Mouse (Mus musculus) frontal cortex, adult 2 months (tissue): ENCODE measurements around the gene Utf1. TPM values are rescaled to one million over a fixed set of nuclear protein-coding genes. Genes with fewer than 3 reads are reported as not detected.

ENCODE experiments used
- DNase-seq, 2 experiments: peaks; one replicate each; pipeline ENCODE4 v3.0.0; 2022; ENCODE audit warnings: low spot score in 1 of 2; ENCODE audit errors: extremely low spot score in 1 of 2
- polyA plus RNA-seq: library from polyadenylated mRNA; depleted of rRNA; stranded (reverse); fragments of >200 nt; gene quantifications from 2 replicates; pipeline ENCODE4 v1.2.3, GENCODE M21; 2012

Utf1 gene
- polyA plus RNA-seq, 1 experiment: 0.18 TPM

DNA sequence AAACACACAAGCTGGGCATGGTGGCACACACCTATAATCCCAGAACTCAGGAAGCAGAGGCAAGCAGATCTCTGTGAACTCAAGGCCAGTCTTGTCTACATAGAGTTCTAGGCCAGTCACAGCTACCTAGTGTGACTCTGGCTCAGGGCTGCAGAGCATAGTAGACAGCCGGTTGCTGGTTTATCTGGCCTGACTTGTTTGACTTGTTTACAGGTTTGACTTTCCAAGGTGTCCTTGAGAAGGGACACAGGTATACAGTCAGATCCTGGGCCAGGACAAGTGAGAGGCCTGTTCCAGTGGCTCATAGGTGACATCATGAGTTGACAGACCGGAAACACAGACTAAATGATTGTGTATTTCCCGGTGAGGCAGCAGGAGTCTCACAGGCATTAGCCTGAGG is 6.5 kb upstream of the Utf1 start:
- no peak for DNase-seq

DNA sequence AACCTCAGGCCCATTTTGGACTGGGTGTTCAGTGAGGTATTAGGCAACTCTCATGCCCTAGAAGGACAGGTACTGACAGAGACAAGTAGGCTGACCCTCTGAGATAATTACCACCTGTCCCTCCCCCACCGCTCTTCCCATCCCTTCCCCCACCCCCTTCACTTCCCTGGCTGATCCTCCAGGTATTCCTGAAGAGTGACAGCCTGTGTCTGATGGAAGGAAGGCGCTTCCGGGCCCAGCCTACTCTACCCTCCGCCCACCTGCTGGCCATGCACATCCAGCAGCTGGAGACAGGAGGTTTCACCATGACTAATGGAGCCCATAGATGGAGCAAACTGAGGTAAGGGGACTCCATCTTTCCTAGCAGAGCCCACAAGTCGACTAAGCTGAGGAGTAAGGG is 5.8 kb upstream of the Utf1 start:
- DNase-seq: no peak

DNA sequence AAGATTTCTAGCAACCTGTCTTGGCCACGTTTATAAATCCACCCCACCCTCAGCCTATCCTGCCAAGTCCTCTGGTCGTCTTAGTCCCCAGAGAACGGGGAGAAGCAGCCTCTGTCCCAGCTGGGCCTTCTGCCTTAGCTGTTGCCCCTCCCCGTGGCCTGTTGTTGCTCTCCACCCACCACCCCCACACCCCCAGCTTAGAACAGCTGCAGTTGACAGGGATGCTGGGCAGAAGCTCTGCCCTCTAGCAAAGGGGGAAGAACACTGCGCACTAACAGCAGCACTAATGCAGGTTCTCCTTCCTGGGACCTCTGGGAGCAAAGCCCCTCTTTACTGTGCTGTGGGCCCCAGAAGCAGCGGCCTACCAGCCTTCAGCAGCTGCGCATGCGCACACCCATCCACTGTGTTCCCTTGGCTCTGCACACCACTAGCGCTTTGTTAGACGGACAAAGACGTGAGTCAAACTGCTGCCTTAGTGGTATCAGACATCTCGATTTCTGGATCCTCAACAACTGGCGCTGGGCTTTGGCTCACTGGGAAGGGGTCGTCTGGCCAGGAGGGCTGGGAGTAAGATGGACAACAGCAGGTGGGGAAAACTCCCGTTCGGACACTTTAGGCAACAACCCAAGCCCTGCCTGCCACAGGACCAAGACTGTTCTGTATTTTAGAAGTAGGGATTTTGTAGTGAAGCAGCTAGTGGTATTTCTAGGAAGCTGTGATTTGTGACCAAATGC is 2.9 kb upstream of the Utf1 start:
- no peak for DNase-seq

GRCm38 (mm10) chr7:139944291-139945240 is 977 bp downstream of the Utf1 start:
- no peak for DNase-seq

- DNase-seq: no peak
Observed at GRCm38 (mm10) chr7:139945516-139945915, 1.9 kb downstream of the Utf1 start.

DNA sequence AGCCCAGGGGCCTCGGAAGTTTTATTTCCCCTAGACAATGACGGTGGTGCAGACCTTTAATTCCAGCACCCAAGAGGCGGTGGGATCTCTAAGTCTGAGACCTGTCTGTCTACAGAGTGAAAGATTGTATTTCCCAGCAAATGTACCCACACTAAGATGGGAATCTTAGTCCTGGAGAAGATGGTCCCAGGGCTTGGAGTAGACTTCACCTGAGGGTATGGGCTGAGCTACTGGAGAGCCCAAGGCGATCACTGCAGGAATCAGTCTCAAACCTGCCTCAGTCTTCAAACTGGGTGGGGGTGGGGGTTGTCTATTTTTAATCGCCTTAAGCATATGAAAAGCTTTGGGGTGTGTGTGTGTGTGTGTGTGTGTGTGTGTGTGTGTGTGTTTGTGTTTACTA is 2.4 kb downstream of the Utf1 start:
- DNase-seq: no peak

DNA sequence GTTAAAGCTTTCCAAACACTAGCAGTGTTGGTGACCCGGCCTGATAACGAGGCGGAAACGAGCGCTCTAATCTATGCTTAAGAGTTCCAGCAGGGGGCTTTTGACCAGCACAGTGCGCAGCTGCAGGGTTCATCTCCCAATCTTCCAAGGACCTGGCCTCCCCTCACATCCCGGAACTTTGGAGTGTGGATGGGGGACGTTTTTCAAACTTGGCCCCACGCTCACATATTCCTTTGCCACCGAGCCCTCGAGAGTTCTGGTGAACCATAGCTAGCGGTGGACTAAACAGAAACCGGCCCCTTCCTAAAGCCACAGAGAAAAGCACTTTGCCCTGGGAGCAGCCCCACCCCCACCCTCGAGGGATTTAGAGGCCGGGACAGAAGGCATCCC is 6.3 kb downstream of the Utf1 start:
- DNase-seq: no peak

DNA sequence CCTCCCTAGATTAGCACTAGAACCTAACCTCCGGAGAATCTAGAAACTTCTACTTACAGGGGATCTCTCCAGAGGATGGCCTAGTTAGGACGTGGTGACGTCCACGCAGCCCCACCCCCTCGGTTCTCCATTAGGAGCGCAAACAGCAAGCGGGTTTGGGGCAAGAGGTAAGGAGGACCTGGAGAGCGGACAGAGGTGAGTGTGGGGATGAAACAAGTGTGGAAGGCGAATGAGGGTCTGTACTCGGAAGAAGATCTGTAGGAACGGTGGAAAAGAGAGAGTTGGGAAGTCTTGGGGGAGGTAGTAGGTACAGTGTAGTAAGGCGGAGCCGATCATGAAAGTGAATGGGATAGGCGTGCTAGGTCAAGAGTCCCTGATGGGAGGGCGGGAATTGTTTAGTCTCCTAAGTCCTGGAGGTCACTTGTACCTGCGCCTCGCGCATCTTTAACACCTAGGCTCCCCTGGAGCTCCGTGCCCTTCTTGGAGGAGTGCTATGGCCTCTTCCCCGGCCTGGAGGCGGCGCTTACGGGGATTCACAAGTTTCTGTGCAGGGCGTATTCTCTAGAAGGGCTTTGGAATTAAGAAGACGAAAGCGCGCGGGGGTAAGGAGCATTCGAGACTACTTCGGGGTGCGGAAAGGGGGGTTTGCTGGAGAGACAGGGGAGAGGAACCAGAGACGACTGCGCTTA is 6.8 kb downstream of the Utf1 start:
- no peak for DNase-seq

DNA sequence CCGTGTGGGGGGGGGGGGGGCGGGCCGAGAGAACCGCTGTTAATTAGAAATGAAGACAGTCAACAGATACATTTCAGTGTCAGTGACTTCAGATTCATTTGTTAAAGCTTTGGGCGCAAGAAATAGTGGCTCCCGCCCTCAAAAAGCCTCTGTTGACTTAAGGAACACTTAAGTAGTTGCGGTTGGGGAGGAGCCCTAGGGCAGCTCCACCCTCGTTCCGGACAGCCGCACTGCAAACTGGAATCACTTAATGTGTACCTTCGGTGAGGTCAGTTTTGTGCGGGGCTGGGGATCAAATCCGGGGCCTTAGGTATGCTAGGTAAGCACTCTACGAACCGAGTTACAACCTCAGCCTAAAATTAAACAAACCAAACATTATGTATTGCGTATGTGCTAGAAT is 7.5 kb downstream of the Utf1 start:
- no peak for DNase-seq

DNA sequence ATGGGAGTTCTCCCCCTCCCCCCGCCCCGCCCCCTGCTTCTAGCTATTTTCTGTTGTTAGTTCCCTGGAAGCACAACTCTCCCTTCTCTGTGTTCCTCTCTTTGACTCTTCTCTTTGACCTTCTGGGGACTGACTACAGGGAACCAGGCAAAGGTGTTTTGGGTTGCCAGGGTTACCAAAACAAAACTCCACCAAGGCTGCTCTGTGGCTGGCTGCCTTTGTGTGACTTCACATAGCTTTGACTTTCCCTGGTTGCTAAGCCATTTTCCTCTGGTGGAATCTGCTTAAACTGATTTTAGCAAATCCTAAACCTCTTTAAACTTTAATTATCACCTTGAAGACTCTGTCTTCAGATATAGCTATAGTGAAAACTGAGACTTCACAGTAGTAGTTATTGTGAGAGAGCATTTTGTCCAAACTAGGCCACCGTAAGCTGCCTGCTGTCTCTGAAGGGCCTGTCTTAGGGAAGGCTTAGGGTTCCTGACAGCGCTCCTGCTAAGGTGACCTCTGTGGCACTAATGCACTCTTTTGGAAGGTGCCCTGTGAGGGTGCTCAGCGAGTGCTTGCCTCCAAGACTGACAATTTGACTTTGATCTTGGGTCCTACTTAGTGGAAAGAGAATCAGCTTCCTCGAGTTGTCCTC is 8.5 kb downstream of the Utf1 start:
- no peak for DNase-seq

- no peak for DNase-seq
Observed at GRCm38 (mm10) chr7:139955505-139955904, 11.9 kb downstream of the Utf1 start.

DNA sequence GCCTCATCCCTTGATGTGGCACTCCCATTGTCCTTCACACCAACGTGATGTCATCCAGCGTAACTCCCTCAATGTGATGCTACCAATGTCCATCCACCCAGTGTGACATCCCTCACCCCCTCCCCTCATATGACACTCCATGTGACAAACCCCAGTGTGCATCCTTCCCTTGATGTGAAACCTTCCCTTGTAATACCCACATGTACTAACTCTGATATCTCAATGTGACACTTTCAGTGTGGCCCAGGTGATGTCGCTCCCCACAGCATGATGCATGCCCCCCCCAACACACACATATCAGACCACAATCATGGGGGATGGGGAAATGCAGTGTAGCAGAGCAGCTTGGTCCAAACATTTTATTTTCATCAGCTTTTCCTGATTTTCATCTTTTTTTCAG is 13.1 kb downstream of the Utf1 start:
- no peak for DNase-seq

DNA sequence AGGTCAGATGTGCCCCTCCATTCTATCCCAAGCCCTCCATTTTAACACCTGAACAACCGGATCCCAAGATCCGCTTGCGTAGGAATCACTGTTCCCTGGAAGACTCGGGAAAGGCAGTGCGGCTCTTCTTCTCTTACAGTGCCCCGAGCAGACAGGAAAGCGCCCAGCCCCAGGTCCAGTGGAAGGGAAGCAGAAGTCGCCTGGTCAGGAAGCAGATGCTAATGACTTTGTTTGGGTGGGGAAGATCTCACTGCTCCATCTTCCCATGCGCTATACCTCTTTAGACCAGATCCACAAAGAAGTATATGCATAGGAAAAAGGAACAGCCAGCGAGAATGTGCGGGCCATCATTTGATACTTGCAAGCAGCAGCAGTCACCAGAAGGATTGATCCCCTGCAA is 13.8 kb downstream of the Utf1 start:
- no peak for DNase-seq

DNA sequence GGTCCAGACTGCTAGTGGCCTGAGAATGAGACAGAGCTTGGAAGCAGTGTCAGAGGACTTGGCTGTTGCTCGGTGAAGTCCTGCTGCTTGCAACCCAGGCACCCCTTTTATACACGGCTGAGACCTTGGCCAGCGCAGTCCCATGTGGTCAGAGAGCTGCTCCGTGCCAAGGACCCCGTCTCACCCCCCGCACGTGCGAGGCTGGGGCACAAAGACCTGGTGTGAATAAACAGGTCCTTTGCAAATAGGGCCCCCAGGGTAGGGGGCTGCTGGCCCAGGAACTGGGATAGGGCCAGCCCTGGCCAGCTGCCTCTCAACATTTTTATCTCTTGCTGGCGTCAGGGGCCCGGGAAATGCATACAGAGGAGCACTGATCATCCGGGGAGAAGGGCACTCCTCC is 14.4 kb downstream of the Utf1 start:
- DNase-seq: no peak

DNA sequence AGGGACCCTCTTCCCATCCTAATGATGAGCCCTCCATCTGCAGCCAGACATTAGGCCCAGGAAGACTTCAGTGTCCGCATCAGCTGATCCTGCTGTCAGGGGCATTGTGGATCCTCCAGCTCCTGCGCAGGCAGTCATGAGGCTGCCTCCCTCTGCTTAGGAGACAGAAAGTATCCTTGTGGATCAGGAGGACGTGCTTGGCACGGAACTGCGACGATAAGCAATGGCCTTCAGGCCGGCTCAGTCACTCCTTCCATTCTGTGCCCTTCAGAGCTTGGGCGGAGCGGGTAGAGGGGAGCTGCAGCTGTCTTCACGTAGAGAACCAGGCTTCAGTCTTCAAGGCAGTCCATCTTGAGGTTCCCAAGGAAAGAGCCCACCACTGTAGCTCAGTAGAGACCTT is 17.6 kb downstream of the Utf1 start:
- DNase-seq: no peak

- no peak for DNase-seq
Observed at GRCm38 (mm10) chr7:139963814-139964213, 20.2 kb downstream of the Utf1 start.

DNA sequence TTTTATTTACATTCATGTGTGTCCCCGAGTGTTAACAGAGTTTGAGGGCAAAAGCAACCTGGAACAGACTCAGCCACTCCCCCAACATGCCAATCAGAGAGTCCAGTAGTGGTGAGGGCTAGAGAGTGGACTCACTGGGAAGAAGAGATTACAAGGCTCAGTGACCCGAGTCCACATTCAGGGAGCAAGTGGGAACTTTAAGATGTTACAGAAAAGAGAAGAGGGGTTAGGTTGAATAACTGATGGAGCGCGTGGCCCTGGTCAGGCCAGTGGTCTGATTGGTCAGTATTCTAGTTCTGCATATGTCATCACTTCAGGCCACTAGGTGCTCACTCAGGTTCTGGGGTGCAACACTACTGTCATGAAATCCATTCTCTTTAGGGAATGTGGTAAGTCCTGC is 23.6 kb downstream of the Utf1 start:
- DNase-seq: no peak

DNA sequence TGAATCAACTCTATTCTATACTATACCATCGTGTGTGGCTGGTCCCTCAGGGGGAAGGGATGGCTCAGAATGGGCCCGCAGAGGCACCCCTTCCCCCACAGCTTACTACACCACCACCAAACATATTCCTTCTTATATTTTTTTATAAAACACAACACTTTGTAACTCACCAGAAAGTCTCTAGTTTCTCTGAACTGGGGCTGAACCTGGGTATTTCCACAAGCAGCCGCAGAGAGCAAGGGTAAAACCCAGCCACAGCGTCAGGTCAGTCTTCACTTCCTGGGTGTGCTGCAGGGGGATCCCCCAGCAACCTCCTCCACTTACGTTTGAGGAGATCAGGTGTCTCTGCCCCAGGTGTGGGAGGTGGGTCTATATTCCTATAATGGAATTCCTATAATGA is 24.8 kb downstream of the Utf1 start:
- DNase-seq: no peak

GRCm38 (mm10) chr7:139969348-139970130 is 25.9 kb downstream of the Utf1 start:
- peak; percentile 72 to 97 for DNase-seq
